Mouse (Mus musculus) NIH3T3 (cell line): ENCODE measurements at regions not wholly inside any gene's neighbourhood (a gene's known extent, or its start where the extent isn't known, plus 50 kb on each side); places are given as distances from the start of the nearest gene placed in this dataset.
"Not testable (repeated sequence)": the region's sequence is repeated elsewhere in the genome, so short reads cannot be mapped to it uniquely, and the experiment has no call there.

Experiments used
- DNase-seq: peaks from one replicate; pipeline ENCODE4 v3.0.0-alpha.2; 2012; ENCODE audit warnings: low read depth

GRCm38 (mm10) chr5:129256136-129256535 is 159.6 kb downstream of the Adgrd1 start:
- no peak for DNase-seq

GRCm38 (mm10) chr5:129257206-129257605 is 160.7 kb downstream of the Adgrd1 start:
- no peak for DNase-seq

GRCm38 (mm10) chr5:129260689-129261088 is 164.1 kb downstream of the Adgrd1 start:
- DNase-seq = no peak

GRCm38 (mm10) chr5:129263118-129263517 is 166.6 kb downstream of the Adgrd1 start:
- DNase-seq = no peak

- no peak for DNase-seq
Observed at GRCm38 (mm10) chr5:129264363-129264762, 167.8 kb downstream of the Adgrd1 start.

- DNase-seq = no peak
Observed at GRCm38 (mm10) chr5:129268456-129268855, 171.9 kb downstream of the Adgrd1 start.

- DNase-seq = no peak
Observed at GRCm38 (mm10) chr5:129270051-129270472, 173.5 kb downstream of the Adgrd1 start.

- DNase-seq = no peak
Observed at GRCm38 (mm10) chr5:129281406-129281805, 184.9 kb downstream of the Adgrd1 start.

- DNase-seq = no peak
Observed at GRCm38 (mm10) chr5:129282133-129282532, 185.6 kb downstream of the Adgrd1 start.

- DNase-seq = no peak
Observed at GRCm38 (mm10) chr5:129282826-129283225, 186.3 kb downstream of the Adgrd1 start.

GRCm38 (mm10) chr5:129287481-129287880 is 190.9 kb downstream of the Adgrd1 start:
- DNase-seq = peak; percentile 61

GRCm38 (mm10) chr5:129292821-129293220 is 196.3 kb downstream of the Adgrd1 start:
- not testable (repeated sequence) for DNase-seq

- not testable (repeated sequence) for DNase-seq
Observed at GRCm38 (mm10) chr5:129294861-129295542, 198.5 kb downstream of the Adgrd1 start.

GRCm38 (mm10) chr5:129297657-129298349 is 201.3 kb downstream of the Adgrd1 start:
- no peak for DNase-seq

GRCm38 (mm10) chr5:129298646-129299455 is 202.2 kb upstream of the Sfswap start:
- DNase-seq = no peak

- no peak for DNase-seq
Observed at GRCm38 (mm10) chr5:129299456-129299765, 201.6 kb upstream of the Sfswap start.

GRCm38 (mm10) chr5:129300423-129300822 is 200.6 kb upstream of the Sfswap start:
- DNase-seq = no peak

GRCm38 (mm10) chr5:129315626-129316025 is 185.4 kb upstream of the Sfswap start:
- DNase-seq = no peak

- DNase-seq = peak; percentile 12
Observed at GRCm38 (mm10) chr5:129331094-129331523, 169.9 kb upstream of the Sfswap start.

- peak; percentile 14 for DNase-seq
Observed at GRCm38 (mm10) chr5:129332014-129332413, 169.0 kb upstream of the Sfswap start.

- no peak for DNase-seq
Observed at GRCm38 (mm10) chr5:129338511-129338910, 162.5 kb upstream of the Sfswap start.

- DNase-seq = no peak
Observed at GRCm38 (mm10) chr5:129344038-129344437, 157.0 kb upstream of the Sfswap start.

- DNase-seq = no peak
Observed at GRCm38 (mm10) chr5:129350024-129350423, 151.0 kb upstream of the Sfswap start.
